Mouse (Mus musculus) layer of hippocampus, adult 8-10 months (tissue): Measurements from ENCODE around the gene Cd34. TPM values are rescaled to one million over a fixed set of nuclear protein-coding genes. Genes with fewer than 3 reads are reported as not detected.

Source experiments
- DNase-seq, 2 experiments: peaks; one replicate each; pipeline ENCODE4 v3.0.0; 2022; ENCODE audit warnings: low spot score in 2 of 2
- total RNA-seq, 4 experiments: library from RNA; stranded (reverse); gene quantifications; 2 replicates each; pipeline ENCODE4 v1.2.4; 2022

Cd34 gene
- total RNA-seq, 4 experiments from 2014 or later: 32.2 to 56.7 (median 45.5) TPM

DNA sequence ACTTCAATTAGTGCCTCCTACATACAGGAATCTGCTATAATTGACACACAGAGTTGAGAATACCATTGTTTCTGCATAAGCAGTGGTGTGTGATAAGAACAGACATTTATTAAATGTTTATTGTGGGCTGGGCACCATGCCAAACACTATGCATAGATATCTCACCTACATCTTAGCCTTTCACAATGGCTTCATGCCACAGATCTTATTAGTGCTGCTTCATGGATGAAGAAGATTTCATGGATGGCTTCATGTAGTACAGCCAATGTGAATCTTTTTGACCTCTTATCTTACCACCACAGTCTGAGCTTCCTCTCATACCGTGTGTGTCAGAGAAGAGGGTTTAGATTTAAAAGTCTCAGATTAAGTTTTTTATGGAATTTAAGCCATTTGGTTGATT lies 65.6 kb downstream of the Cd34 start:
- no peak for DNase-seq

DNA sequence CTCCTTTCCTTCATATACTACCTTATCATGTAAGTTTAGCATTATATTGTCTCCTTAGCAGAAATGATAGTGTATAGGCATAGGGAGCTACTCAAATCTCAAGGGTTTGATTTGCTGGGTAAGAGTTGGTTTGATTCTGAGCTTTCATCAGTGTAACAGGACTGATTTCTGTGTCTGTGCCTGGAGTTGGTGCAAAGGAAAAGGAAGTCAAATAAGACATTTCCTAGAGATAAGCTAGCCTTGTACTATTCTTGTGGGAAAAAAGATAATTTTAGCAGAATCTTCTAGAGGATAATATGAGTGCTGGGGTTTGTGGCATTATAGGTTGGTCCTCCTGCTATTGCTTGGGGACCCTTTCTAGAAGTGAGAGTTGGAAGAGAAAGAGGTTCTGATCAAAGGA lies 67.6 kb downstream of the Cd34 start:
- no peak for DNase-seq

Other genes with a start within 250 kb of the Cd34 start
- gene Cd46, start 153.4 kb downstream of the Cd34 start, total RNA-seq: 1 to 10 TPM; 4.0 to 5.3 (median 4.6) TPM
- 10 to 100 TPM; 35.1 to 49.4 (median 39.6) TPM for gene Cr1l, start 192.8 kb downstream of the Cd34 start, total RNA-seq
- 1 to 10 TPM in 3 of 4 experiments, under 1 TPM in 1; 0.16 to 1.6 (median 1.1) TPM for gene Cr2, start 237.9 kb downstream of the Cd34 start, total RNA-seq